Mouse (Mus musculus): ENCODE measurements at regions not wholly inside any gene's neighbourhood (a gene's known extent, or its start where the extent isn't known, plus 50 kb on each side); places are given as distances from the start of the nearest gene placed in this dataset.
A peak's percentile ranks its signal among the peaks of the same experiment; 100 is the strongest.

- DNase-seq (no peak), ATAC-seq (ENCODE audit: insufficient read depth) (no peak)
- TF ChIP-seq CTCF (IDR thresholded peaks at IDR 0.05; ENCODE audit: low read depth), result no peak
- H3K27me3 ChIP-seq (ENCODE audit: insufficient read depth, low read length), result no peaks in the 10 kb centered on the region
- no peaks in the 10 kb centered on the region for H3K4me1 ChIP-seq (ENCODE audit: insufficient read depth)
- H3K9ac ChIP-seq, result no peak overlapping the region
- H3K4me3 ChIP-seq (ENCODE audit: low read depth, low read length), result no peak overlapping the region
- no peak overlapping the region for H3K4me2 ChIP-seq
- 82% methylated on average over 3 of the region's 3 CpGs for WGBS
- no peaks in the 10 kb centered on the region for H3K9me3 ChIP-seq (ENCODE audit: low read depth, low read length)
- H3K27ac ChIP-seq (ENCODE audit: low read depth), result no peak overlapping the region
- H3K36me3 ChIP-seq (ENCODE audit: insufficient read depth), result no peaks in the 10 kb centered on the region
These were observed 73.1 kb upstream of the 1810046K07Rik start for GRCm38 (mm10) chr9:51401779-51402178.

GRCm38 (mm10) chr9:51407978-51408377, 79.3 kb upstream of the 1810046K07Rik start:
- TF ChIP-seq CTCF (IDR thresholded peaks at IDR 0.05; ENCODE audit: low read depth), result no peak
- H3K4me2 ChIP-seq, result no peak overlapping the region
- H3K9me3 ChIP-seq (ENCODE audit: low read depth, low read length), result no peaks in the 10 kb centered on the region
- no peak overlapping the region for H3K27ac ChIP-seq (ENCODE audit: low read depth)
- no peaks in the 10 kb centered on the region for H3K27me3 ChIP-seq (ENCODE audit: insufficient read depth, low read length)
- WGBS, result 20% methylated on average over 1 of the region's 1 CpGs
- no peaks in the 10 kb centered on the region for H3K4me1 ChIP-seq (ENCODE audit: insufficient read depth)
- no peaks in the 10 kb centered on the region for H3K36me3 ChIP-seq (ENCODE audit: insufficient read depth)
- no peak for ATAC-seq (ENCODE audit: insufficient read depth)
- no peak overlapping the region for H3K4me3 ChIP-seq (ENCODE audit: low read depth, low read length)
- H3K9ac ChIP-seq, result no peak overlapping the region
- DNase-seq, result peak; percentile 55

DNA sequence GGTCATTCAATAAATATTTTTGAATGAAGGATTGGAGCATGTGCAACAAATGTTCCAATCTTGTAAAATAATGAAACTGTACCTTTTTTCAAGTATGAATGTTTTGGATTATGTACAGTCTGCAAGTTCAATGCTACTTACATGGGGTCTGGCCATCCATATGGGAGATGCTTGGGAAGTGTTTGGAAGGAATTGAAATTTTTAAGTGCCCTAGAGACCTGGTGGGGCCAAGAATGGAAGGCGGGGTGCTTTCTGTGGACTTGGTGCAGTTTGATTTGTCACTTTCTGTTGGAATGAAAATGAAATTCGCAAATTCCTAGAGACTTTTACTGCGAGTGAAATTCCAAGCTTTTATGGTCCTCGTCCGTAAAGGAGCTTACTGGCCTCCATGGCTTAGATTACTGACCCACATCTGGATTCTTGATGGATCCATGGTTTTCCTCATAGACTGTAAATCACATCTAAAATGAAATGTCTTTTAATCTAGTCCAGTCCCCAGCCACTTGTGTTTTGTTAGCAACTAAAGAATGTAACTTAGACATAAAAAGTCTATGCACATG, 90.3 kb upstream of the 1810046K07Rik start:
- no peak overlapping the region for H3K4me3 ChIP-seq (ENCODE audit: low read depth, low read length)
- 82% methylated on average over 5 of the region's 5 CpGs for WGBS
- DNase-seq (no peak), ATAC-seq (ENCODE audit: insufficient read depth) (no peak)
- no peak overlapping the region for H3K27ac ChIP-seq (ENCODE audit: low read depth)
- no peaks in the 10 kb centered on the region for H3K9me3 ChIP-seq (ENCODE audit: low read depth, low read length)
- no peak overlapping the region for H3K9ac ChIP-seq
- no peak for TF ChIP-seq CTCF (IDR thresholded peaks at IDR 0.05; ENCODE audit: low read depth)
- H3K27me3 ChIP-seq (ENCODE audit: insufficient read depth, low read length), result no peaks in the 10 kb centered on the region
- no peak overlapping the region for H3K4me2 ChIP-seq
- H3K4me1 ChIP-seq (ENCODE audit: insufficient read depth), result no peaks in the 10 kb centered on the region
- H3K36me3 ChIP-seq (ENCODE audit: insufficient read depth), result no peaks in the 10 kb centered on the region

DNA sequence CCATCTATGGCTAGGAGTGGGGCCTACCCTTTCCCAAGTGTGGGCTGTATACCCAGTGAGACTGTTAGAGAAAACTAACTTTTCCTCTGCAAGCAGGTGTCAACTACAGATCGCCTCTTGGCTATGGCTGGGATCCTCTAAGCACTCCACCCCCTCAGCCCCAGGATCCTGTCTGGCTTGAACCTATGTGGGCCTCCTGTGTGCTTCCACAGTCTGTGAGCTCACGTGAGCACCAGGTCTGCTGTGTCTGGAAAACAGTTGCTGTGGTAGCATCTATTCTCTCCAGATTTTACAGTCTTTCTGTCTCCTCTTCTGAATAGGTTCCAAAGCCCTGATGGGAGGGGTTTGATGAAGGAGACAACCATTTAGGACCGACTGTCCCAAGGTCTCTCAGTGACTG, 93.8 kb upstream of the 1810046K07Rik start:
- Histone ChIP-seq H3K27me3 (ENCODE audit: insufficient read depth, low read length) (no peaks in the 10 kb centered on the region), H3K9ac (no peak overlapping the region), H3K4me1 (ENCODE audit: insufficient read depth) (no peaks in the 10 kb centered on the region), H3K4me3 (ENCODE audit: low read depth, low read length) (no peak overlapping the region), H3K27ac (ENCODE audit: low read depth) (no peak overlapping the region), H3K4me2 (no peak overlapping the region), H3K36me3 (ENCODE audit: insufficient read depth) (no peaks in the 10 kb centered on the region), H3K9me3 (ENCODE audit: low read depth, low read length) (no peaks in the 10 kb centered on the region)
- no peak for ATAC-seq (ENCODE audit: insufficient read depth)
- 54% methylated on average over 3 of the region's 3 CpGs for WGBS
- no peak for DNase-seq
- TF ChIP-seq CTCF (IDR thresholded peaks at IDR 0.05; ENCODE audit: low read depth), result no peak

DNA sequence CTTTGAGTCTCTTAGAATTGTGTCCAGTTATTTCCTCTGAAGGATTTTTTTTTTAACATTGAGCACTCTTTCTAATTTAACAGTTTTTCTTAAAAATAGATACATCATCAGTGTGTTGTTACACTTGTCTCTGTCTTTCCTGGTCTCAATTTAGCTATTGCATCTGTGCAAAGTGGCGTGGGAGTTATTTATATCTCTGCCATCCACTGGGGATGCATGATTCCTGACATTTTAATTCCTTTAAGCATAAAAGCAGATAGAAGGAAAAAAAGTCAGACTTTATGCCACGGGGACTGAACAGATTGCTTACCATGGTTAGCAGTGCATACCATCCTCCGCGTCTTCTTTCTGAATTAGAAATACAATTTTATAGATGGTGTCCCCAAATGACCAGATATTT, 94.6 kb upstream of the 1810046K07Rik start:
- Histone ChIP-seq H3K4me3 (ENCODE audit: low read depth, low read length) (no peak overlapping the region), H3K9me3 (ENCODE audit: low read depth, low read length) (no peaks in the 10 kb centered on the region), H3K4me2 (no peak overlapping the region), H3K4me1 (ENCODE audit: insufficient read depth) (no peaks in the 10 kb centered on the region), H3K36me3 (ENCODE audit: insufficient read depth) (no peaks in the 10 kb centered on the region), H3K27me3 (ENCODE audit: insufficient read depth, low read length) (no peaks in the 10 kb centered on the region), H3K27ac (ENCODE audit: low read depth) (no peak overlapping the region), H3K9ac (no peak overlapping the region)
- TF ChIP-seq CTCF (IDR thresholded peaks at IDR 0.05; ENCODE audit: low read depth), result no peak
- no peak for ATAC-seq (ENCODE audit: insufficient read depth)
- no peak for DNase-seq
- WGBS, result 79% methylated on average over 4 of the region's 4 CpGs

GRCm38 (mm10) chr9:51430426-51430825, 101.7 kb upstream of the 1810046K07Rik start:
- Histone ChIP-seq H3K9me3 (ENCODE audit: low read depth, low read length) (no peaks in the 10 kb centered on the region), H3K27ac (ENCODE audit: low read depth) (no peak overlapping the region), H3K36me3 (ENCODE audit: insufficient read depth) (no peaks in the 10 kb centered on the region), H3K27me3 (ENCODE audit: insufficient read depth, low read length) (no peaks in the 10 kb centered on the region), H3K4me2 (no peak overlapping the region), H3K9ac (no peak overlapping the region), H3K4me3 (ENCODE audit: low read depth, low read length) (no peak overlapping the region), H3K4me1 (ENCODE audit: insufficient read depth) (no peaks in the 10 kb centered on the region)
- ATAC-seq (ENCODE audit: insufficient read depth) (no peak), DNase-seq (no peak)
- WGBS, result 53% methylated on average over 2 of the region's 2 CpGs
- TF ChIP-seq CTCF (IDR thresholded peaks at IDR 0.05; ENCODE audit: low read depth), result no peak

DNA sequence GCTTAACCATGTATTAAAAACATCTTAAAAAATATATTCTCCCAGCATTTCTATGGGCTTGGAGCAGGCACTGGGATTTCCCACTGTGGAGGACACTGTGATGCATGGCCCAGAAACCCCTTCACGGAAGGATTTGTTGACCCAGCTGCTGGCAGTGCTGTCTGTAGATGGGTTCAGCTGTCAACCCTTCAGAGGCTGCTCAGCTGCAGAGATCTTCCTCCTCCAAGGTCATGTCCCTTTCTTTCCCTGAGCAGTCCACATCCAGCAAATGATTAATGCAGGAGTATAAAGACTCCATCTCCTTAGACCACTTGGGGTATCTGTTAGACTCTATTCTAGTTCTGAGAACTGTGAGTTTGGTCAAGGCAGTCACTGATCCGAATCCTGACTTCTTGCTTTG, 108.4 kb upstream of the 1810046K07Rik start:
- TF ChIP-seq CTCF (IDR thresholded peaks at IDR 0.05; ENCODE audit: low read depth), result no peak
- peak; percentile 5 for DNase-seq
- H3K9me3 ChIP-seq (ENCODE audit: low read depth, low read length), result no peaks in the 10 kb centered on the region
- no peak overlapping the region for H3K4me3 ChIP-seq (ENCODE audit: low read depth, low read length)
- WGBS, result 41% methylated on average over 2 of the region's 2 CpGs
- H3K36me3 ChIP-seq (ENCODE audit: insufficient read depth), result no peaks in the 10 kb centered on the region
- H3K4me2 ChIP-seq, result no peak overlapping the region
- no peaks in the 10 kb centered on the region; the same call in 1 of the 2 replicates for H3K4me1 ChIP-seq (ENCODE audit: insufficient read depth)
- no peaks in the 10 kb centered on the region for H3K27me3 ChIP-seq (ENCODE audit: insufficient read depth, low read length)
- 0 out of 2 replicates have a peak, but pooled peaks have one; percentile 38 for ATAC-seq (ENCODE audit: insufficient read depth)
- no peak overlapping the region for H3K27ac ChIP-seq (ENCODE audit: low read depth)
- H3K9ac ChIP-seq, result no peak overlapping the region

Data from lung, embryonic 14.5 days (tissue).